9 mouse cellular contexts compared by ENCODE assay signal in genomic region chr11:113132078-113133064, GRCm38 (mm10).
DNase-seq lines count a peak whose midpoint lies in the region; ATAC-seq and TF ChIP-seq lines count a peak whose summit lies in the region.
"Had no signal": no experiment of that assay in that cellular context is flagged by ENCODE, and none has a peak within 500 bp of the region (broad histone marks: within the 10 kb centered on the region; RNA-seq: fewer than 3 reads in every experiment).

No protein-coding gene starts in this region.

- H3K4me2 ChIP-seq in heart, embryonic 14.5 days (ENCODE audit: low read length): no peak overlapping the region
- 0 out of 2 replicates have a peak overlapping the region, but pooled peaks have one; percentile 9 for H3K4me2 ChIP-seq in hindbrain, postnatal 0 days (ENCODE audit: low read depth, low read length)
- peak overlapping the region; percentile 43; the same call in 1 of the 2 replicates for H3K4me2 ChIP-seq in lung, embryonic 14.5 days

- H3K27me3 ChIP-seq in heart, embryonic 14.5 days (ENCODE audit: control insufficient read depth, insufficient read depth, low read length): no peaks in the 10 kb centered on the region
- H3K27me3 ChIP-seq in cerebellum, adult 2 months (ENCODE audit: control insufficient read depth, insufficient read depth, low read length): no peaks in the 10 kb centered on the region
- H3K27me3 ChIP-seq in hindbrain, postnatal 0 days (ENCODE audit: insufficient read depth, low read length): no peaks in the 10 kb centered on the region
- H3K27me3 ChIP-seq in lung, embryonic 14.5 days (ENCODE audit: insufficient read depth, low read length): no peaks in the 10 kb centered on the region

- TF ChIP-seq CTCF in cerebellum, adult 2 months (IDR thresholded peaks at IDR 0.05; ENCODE audit: borderline replicate concordance, insufficient read depth, low read depth, low read length): no peak
- TF ChIP-seq CTCF in hindbrain, postnatal 0 days (IDR thresholded peaks at IDR 0.05; ENCODE audit: low read depth): no peak; the same call in 1 of the 2 replicates
- TF ChIP-seq CTCF in lung, embryonic 14.5 days (IDR thresholded peaks at IDR 0.05; ENCODE audit: low read depth): no peak

- no peak for TF ChIP-seq POLR2A in cerebellum, adult 2 months (IDR thresholded peaks at IDR 0.05; ENCODE audit: borderline replicate concordance, insufficient read depth, low read length)

- no peak overlapping the region for H3K27ac ChIP-seq in heart, embryonic 14.5 days (replicated peaks in 1 of 2; ENCODE audit: control insufficient read depth in 1 of 2, insufficient read depth in 1 of 2, low read depth in 2 of 2, low read length in 2 of 2)
- 0 out of 2 replicates have a peak overlapping the region, but pooled peaks have one; percentile 37 for H3K27ac ChIP-seq in cerebellum, adult 2 months (ENCODE audit: insufficient read depth, low read length)
- peak overlapping the region; percentile 60 for H3K27ac ChIP-seq in hindbrain, postnatal 0 days
- peak overlapping the region; percentile 67 for H3K27ac ChIP-seq in lung, embryonic 14.5 days (ENCODE audit: low read depth)

- no peaks in the 10 kb centered on the region; a peak in 1 of 4 replicates for H3K4me1 ChIP-seq in heart, embryonic 14.5 days (ENCODE audit: control insufficient read depth in 2 of 2, insufficient read depth in 2 of 2, low read length in 2 of 2)
- H3K4me1 ChIP-seq in cerebellum, adult 2 months (ENCODE audit: control insufficient read depth, insufficient read depth, low read length): peaks cover 24% of the 10 kb centered on the region
- H3K4me1 ChIP-seq in hindbrain, postnatal 0 days (ENCODE audit: insufficient read depth, low read length): peaks cover 6% of the 10 kb centered on the region; the same call in 1 of the 2 replicates
- peaks cover 3% of the 10 kb centered on the region; the same call in 1 of the 2 replicates for H3K4me1 ChIP-seq in lung, embryonic 14.5 days (ENCODE audit: insufficient read depth)

- H3K36me3 ChIP-seq in heart, embryonic 14.5 days (ENCODE audit: control insufficient read depth, insufficient read depth, low read length): no peaks in the 10 kb centered on the region
- H3K36me3 ChIP-seq in hindbrain, postnatal 0 days (ENCODE audit: insufficient read depth, low read length): no peaks in the 10 kb centered on the region
- H3K36me3 ChIP-seq in lung, embryonic 14.5 days (ENCODE audit: insufficient read depth): no peaks in the 10 kb centered on the region
- H3K36me3 ChIP-seq: G1E had no signal

- DNase-seq in heart, postnatal 25 days (ENCODE audit: low spot score): no peak
- DNase-seq in cerebellum, adult 2 months: peak; percentile 50 to 61
- DNase-seq in hindbrain, postnatal 0 days (ENCODE audit: low spot score): peak; percentile 55
- DNase-seq in lung, embryonic 14.5 days: peak; percentile 52
- no peak for DNase-seq in spleen, postnatal 14 days (ENCODE audit: low spot score in 2 of 2)
- no peak for DNase-seq in heart, postnatal 10 days
- no peak for DNase-seq in right cerebral cortex, postnatal 14 days

- no peak overlapping the region for H3K9ac ChIP-seq in heart, embryonic 14.5 days (ENCODE audit: low read length)
- no peak overlapping the region for H3K9ac ChIP-seq in hindbrain, postnatal 0 days (replicated peaks; ENCODE audit: low read length)
- no peak overlapping the region; the same call in 1 of the 2 replicates for H3K9ac ChIP-seq in lung, embryonic 14.5 days

- peak; percentile 47; the same call in 1 of the 2 replicates for ATAC-seq in heart, embryonic 14.5 days (ENCODE audit: insufficient number of reproducible peaks, insufficient read depth, low FRiP score, low read depth)
- ATAC-seq in hindbrain, postnatal 0 days: peak; percentile 79
- peak; percentile 80 for ATAC-seq in lung, embryonic 14.5 days (ENCODE audit: insufficient read depth)

- no peak overlapping the region for H3K4me3 ChIP-seq in heart, embryonic 14.5 days (ENCODE audit: control insufficient read depth in 1 of 2, insufficient read depth in 1 of 2, low read depth in 1 of 2, low read length in 2 of 2)
- peak overlapping the region; percentile 17 for H3K4me3 ChIP-seq in cerebellum, adult 2 months (replicated peaks; ENCODE audit: insufficient read depth, low read depth, low read length)
- no peak overlapping the region for H3K4me3 ChIP-seq in hindbrain, postnatal 0 days (ENCODE audit: low read length)
- no peak overlapping the region for H3K4me3 ChIP-seq in lung, embryonic 14.5 days (ENCODE audit: low read depth, low read length)

- intact Hi-C loops in heart, postnatal 25 days (cut with DNase I): no loop called here
- intact Hi-C loops in heart, postnatal 10 days (cut with DNase I): no loop called here

- no peaks in the 10 kb centered on the region for H3K9me3 ChIP-seq in heart, embryonic 14.5 days (ENCODE audit: control insufficient read depth, low read length)
- no peaks in the 10 kb centered on the region for H3K9me3 ChIP-seq in hindbrain, postnatal 0 days (ENCODE audit: low read length)
- no peaks in the 10 kb centered on the region for H3K9me3 ChIP-seq in lung, embryonic 14.5 days (ENCODE audit: low read depth, low read length)

- WGBS in heart, embryonic 14.5 days: 73% methylated on average over 23 of the region's 23 CpGs
- WGBS in cerebellum, adult 2 months: 18% methylated on average over 23 of the region's 23 CpGs
- WGBS in hindbrain, postnatal 0 days: 50% methylated on average over 23 of the region's 23 CpGs
- 53% methylated on average over 23 of the region's 23 CpGs for WGBS in lung, embryonic 14.5 days

Comparison
In these comparisons a context has a peak if more than half of its experiments do, and no peak if none do; other contexts are left out.
1. H3K27ac ChIP-seq: peak in cerebellum, adult 2 months (single experiment), hindbrain, postnatal 0 days (single experiment) and lung, embryonic 14.5 days (single experiment); none in heart, embryonic 14.5 days (0 of 2).
2. DNase-seq: peak in cerebellum, adult 2 months (2 of 2), hindbrain, postnatal 0 days (single experiment) and lung, embryonic 14.5 days (single experiment); none in heart, postnatal 25 days (single experiment), spleen, postnatal 14 days (0 of 2), heart, postnatal 10 days (0 of 2) and right cerebral cortex, postnatal 14 days (single experiment).
3. Peak in every context shown above with its lines, with median percentiles within 50 percentile points of each other: ATAC-seq.